Mouse (Mus musculus) cerebellum, adult 2 months (tissue): Measurements from ENCODE around the gene Cpsf6. TPM values are rescaled to one million over a fixed set of nuclear protein-coding genes. Genes with fewer than 3 reads are reported as not detected.

ENCODE experiments used
- DNase-seq, 2 experiments: peaks; one replicate each; pipeline ENCODE4 v3.0.0; 2021
- H3K27ac ChIP-seq: fragments of 200-500 bp; 2 replicates; pipeline ENCODE4 v1.5.1; 2012; ENCODE audit warnings: low read length, control low read depth, inconsistent platforms; ENCODE audit not compliant: insufficient read depth
- H3K27me3 ChIP-seq: fragments of 200-500 bp; 2 replicates; pipeline ENCODE4 v1.6.1; 2012; ENCODE audit warnings: inconsistent platforms, mild to moderate bottlenecking, low read length, moderate library complexity; ENCODE audit not compliant: control insufficient read depth, insufficient read depth
- H3K4me1 ChIP-seq: fragments of 200-500 bp; 2 replicates; pipeline ENCODE4 v1.6.1; 2011; ENCODE audit warnings: low read length; ENCODE audit not compliant: control insufficient read depth, insufficient read depth
- H3K4me3 ChIP-seq: fragments of 200-500 bp; replicated peaks from 2 replicates; pipeline ENCODE3; 2011; ENCODE audit warnings: mild to moderate bottlenecking, low read depth, low read length, control low read depth; ENCODE audit not compliant: insufficient read depth
- CTCF ChIP-seq: fragments of 200-500 bp; IDR thresholded peaks from 2 replicates; pipeline ENCODE4 v1.5.1; 2011; ENCODE audit warnings: low read depth, mild to moderate bottlenecking, control low read depth, low read length, moderate library complexity, borderline replicate concordance; ENCODE audit not compliant: insufficient read depth
- POLR2A ChIP-seq: fragments of 200-500 bp; IDR thresholded peaks from 2 replicates; pipeline ENCODE4 v1.6.1; 2011; ENCODE audit warnings: low read length, control low read depth, borderline replicate concordance; ENCODE audit not compliant: insufficient read depth
- WGBS: fragments of 180-500 bp; shearing (Covaris S2); methylation state at CpG from one replicate; pipeline ENCODE4 v1.1.7; 2018; 5-methylcytosine and 5-hydroxymethylcytosine counted together
- polyA plus RNA-seq: library from polyadenylated mRNA; depleted of rRNA; stranded (reverse); fragments of >200 nt; gene quantifications from 2 replicates; pipeline ENCODE4 v1.2.3, GENCODE M21; 2012

The Cpsf6 gene
- polyA plus RNA-seq, 1 experiment: 64.0 TPM

DNA sequence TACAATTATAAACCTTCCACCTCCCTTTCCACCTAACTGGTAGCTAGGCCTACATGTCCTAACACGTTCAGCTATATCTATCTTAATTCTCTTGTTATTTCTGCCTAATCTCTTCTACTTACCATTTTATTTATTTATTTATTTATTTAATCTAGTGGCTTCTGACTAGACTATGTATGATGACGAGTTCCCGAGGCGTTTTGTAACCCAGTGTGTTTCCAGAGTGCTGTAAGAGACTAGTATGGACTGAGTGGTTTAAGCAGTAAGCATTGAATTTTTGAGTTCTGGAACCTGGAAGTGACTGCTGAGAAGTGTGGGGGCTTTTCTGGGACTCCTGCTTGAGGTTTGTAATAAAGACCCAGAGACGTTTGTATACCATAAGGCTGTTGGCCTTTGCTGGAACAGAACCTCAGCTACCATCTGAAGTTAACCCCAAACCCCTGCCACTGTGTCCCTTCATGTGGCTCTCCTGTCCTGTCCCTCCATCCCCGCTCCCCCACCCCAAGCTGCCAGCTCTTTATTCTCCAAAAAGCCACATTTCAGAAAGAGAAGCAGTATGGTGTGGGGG is 30.8 kb upstream of the Cpsf6 start:
- H3K27ac ChIP-seq: no peak overlapping the region
- no peaks in the 10 kb centered on the region for H3K27me3 ChIP-seq
- WGBS: 88% methylated on average over 6 of the region's 6 CpGs
- H3K4me3 ChIP-seq: no peak overlapping the region
- DNase-seq: no peak
- TF ChIP-seq POLR2A (no peak), CTCF (no peak)
- H3K4me1 ChIP-seq: no peaks in the 10 kb centered on the region

DNA sequence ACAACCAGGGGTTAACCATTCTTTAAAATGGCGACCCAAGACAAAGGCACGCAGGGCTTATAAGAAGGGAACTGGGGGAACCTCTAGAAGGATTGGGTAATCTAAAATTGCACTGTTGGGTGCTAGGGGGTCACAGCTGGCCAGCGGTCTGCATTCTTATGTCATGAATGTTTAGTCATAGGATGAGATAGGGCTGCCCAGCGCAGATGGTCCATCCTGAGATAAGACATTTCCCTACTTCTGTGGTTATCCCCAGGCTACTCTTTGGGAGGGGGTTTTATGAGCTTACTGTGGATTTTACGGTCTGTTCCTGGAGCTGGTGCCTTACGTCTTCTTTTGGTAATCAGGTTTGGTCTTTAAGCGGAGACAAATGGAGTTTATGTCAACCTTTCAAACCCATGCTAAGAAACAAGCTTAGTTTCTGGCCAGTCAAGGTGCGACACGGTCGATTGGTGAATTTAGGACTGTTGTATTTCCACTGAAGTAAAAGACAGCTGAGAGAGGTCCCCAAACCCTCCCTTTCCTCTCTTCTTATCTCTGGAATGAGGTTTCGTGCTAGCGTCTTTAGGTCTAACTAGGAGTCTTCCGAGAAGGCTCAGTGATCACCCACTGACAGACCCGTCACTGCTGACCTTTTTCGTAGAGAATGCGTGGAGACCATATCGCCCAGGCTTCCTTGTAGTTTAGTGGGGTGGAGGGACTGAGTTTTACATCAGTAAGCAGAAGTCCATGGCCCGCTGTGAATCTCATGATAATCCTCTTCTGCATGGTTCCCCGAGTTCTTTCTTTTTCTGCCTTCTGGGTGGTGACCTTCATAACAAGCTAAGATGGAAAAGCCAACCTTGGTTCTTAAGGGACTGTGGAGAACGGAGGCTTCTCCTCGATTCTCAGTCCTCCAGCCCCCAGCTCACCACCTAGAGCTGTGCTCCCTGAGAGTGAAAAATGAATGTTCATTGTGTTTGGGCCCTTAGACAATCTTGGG is 29.8 kb upstream of the Cpsf6 start:
- DNase-seq: no peak
- no peaks in the 10 kb centered on the region for H3K27me3 ChIP-seq
- H3K27ac ChIP-seq: no peak overlapping the region
- no peak overlapping the region for H3K4me3 ChIP-seq
- no peaks in the 10 kb centered on the region for H3K4me1 ChIP-seq
- WGBS: 88% methylated on average over 21 of the region's 21 CpGs
- no peak for TF ChIP-seq POLR2A
- TF ChIP-seq CTCF: no peak

DNA sequence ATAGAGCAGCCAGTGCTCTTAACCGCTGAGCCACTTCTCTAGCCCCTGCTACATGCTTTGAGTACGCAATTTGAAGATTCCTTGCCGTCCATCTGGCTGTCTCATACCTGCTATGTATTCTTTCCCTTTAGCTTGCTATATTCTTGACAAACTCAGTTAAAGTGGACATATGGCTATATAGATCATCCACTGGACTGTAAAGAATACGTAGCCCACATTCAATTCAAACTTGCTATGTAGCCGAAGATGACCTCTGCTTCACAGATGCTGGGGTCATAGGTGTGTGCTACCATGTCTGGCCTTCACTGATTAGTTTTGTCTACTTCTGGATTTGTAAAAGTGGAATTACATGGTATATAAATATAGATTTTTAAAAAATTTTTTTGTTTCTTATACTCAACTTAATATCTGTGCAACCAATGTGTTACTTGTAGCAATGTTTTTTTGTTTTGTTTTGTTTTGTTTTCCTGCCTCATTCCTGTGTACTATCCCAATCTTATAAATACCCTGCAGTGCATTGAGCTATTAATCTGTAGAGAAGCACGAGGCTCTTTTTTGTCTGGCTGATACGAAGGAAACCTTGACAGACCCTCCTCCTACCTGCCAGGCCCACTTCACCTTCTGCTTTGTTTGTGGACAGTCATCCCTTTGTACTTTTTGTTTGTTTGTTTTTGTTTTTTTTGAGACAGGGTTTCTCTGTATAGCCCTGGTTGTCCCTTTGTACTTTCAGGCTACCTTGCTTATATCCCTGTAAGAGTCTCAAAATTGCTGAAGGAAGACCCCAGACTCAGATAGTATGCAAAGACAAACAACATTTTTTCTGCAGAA is 28.9 kb upstream of the Cpsf6 start:
- TF ChIP-seq POLR2A: no peak
- TF ChIP-seq CTCF: no peak
- H3K4me3 ChIP-seq: no peak overlapping the region
- 85% methylated on average over 7 of the region's 7 CpGs for WGBS
- DNase-seq: no peak
- no peak overlapping the region for H3K27ac ChIP-seq
- H3K4me1 ChIP-seq: no peaks in the 10 kb centered on the region
- H3K27me3 ChIP-seq: no peaks in the 10 kb centered on the region

DNA sequence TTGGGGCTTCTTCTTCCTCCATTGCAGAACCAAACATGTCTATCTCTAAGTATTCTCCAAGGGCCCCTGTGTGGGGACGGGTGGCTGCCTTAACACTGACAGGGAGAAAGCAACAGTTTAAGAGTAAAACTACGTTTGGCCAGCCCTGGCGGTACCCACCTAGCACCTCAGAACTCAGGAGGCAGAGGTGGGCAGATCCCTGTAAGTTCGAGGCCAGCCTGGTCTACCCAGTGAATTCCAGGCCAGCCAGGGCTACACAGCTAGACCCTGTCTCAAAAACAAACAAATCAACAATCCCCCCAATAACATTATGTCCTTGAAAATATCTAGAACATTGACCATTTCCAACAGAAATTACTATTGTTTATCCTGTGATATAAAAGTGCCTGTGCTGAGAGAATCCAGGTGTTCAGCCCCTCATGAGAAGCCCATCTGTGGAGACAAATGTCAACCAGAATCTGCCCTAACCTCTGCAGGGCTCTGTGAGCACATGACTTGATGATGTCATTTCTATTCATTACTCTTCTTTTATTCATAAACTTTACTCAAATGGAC is 28.0 kb upstream of the Cpsf6 start:
- no peaks in the 10 kb centered on the region for H3K27me3 ChIP-seq
- TF ChIP-seq POLR2A (no peak), CTCF (no peak)
- WGBS: 74% methylated on average over 4 of the region's 4 CpGs
- no peaks in the 10 kb centered on the region for H3K4me1 ChIP-seq
- H3K4me3 ChIP-seq: no peak overlapping the region
- no peak for DNase-seq
- H3K27ac ChIP-seq: no peak overlapping the region

DNA sequence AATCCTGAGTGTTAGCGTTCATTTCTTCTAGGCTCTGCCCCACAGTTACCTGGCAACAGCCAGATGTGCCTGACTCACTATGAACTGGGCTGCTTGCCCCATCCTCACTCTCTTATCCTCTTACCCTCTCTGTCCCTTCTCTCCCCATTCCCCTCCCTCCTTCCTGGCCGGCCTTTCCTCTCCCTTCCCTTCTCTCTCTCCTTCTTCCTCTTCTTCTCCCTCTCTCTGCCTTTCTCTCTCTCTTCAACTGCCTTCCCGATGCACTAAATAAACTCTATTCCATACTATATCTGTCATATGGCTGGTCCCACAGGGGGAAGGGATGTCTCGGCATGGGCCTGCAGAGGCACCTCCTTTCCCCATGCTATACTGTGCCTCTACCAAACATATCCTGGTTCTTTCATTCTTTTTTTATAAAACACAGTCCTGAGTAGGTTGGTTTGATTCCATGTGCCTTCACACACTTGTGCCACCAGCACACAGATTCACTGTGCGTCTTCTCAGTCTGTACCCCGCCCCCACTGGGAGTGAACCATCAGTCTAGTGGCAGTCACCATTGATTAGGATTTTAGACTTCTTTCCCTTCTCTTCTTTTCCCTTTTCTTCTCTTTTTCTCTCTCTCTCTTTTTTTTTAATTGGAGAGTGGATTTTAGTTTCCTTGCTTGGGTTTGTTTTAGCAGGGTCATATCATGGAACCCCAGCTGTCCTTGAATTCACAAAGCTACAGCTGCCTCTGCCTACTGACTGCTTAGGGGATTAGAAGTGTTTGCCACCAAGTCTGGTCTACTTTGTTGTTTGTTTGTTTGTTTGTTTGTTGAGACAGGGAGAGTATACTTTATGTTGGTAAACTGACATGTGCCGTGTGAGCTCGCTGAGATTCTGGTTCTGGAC is 27.3 kb upstream of the Cpsf6 start:
- DNase-seq: no peak
- TF ChIP-seq CTCF: no peak
- TF ChIP-seq POLR2A: no peak
- H3K27me3 ChIP-seq: no peaks in the 10 kb centered on the region
- no peaks in the 10 kb centered on the region for H3K4me1 ChIP-seq
- WGBS: 89% methylated on average over 8 of the region's 8 CpGs
- no peak overlapping the region for H3K27ac ChIP-seq
- no peak overlapping the region for H3K4me3 ChIP-seq

DNA sequence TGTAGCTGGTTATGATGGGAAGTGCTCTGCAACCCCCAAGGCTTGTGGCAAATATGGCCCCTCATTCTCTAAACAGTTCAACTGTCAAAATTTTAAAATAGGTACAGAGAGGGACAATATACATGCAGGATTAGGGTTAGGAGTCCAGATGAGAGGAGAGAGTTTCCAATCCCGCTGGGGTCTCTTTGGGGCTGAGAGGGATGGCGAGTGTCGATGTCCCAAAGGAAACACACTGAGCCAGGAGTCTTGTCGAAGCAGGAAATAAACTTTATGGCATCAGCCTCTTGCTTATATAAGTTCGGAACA is 26.4 kb upstream of the Cpsf6 start:
- WGBS: 85% methylated on average over 5 of the region's 5 CpGs
- Histone ChIP-seq H3K4me3 (no peak overlapping the region), H3K4me1 (no peaks in the 10 kb centered on the region), H3K27ac (no peak overlapping the region), H3K27me3 (no peaks in the 10 kb centered on the region)
- no peak for DNase-seq
- TF ChIP-seq POLR2A: no peak
- no peak for TF ChIP-seq CTCF

DNA sequence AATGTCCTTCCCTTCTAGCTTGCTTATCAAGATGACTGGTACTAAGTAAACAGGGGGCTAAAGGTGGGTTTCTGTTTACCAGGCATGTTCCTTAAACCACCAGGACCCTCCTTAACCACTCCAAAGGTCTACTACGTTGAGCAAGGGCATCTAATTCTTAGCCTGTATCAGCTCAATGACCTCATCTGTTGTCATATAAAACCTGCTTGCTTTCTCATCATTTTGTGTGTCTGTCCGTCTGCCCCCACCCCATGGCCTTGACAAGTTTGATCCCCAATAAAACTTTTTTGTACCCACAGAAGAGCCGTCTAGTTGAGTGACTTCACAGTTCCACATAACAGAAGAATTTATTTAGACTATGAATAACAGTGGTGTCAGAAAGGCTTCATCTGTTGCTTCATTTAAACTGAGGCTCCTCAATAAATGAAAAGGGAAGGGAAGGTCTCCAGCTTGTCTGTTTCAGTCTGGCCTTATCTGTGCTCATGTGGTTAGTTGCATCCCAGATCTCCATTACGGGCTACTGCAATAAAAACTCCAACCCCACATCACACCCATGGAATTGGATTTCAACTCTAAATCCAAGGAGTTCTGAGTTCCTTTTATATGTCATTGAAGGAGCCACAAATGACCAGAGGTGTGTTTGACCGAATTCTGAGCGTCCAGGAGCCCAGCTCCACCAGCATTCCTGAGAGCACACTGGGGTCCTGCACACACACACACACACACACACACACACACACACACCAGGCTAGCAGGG is 25.9 kb upstream of the Cpsf6 start:
- H3K27me3 ChIP-seq: no peaks in the 10 kb centered on the region
- H3K27ac ChIP-seq: no peak overlapping the region
- 86% methylated on average over 6 of the region's 6 CpGs for WGBS
- TF ChIP-seq CTCF: no peak
- TF ChIP-seq POLR2A: no peak
- H3K4me3 ChIP-seq: no peak overlapping the region
- DNase-seq: no peak
- H3K4me1 ChIP-seq: no peaks in the 10 kb centered on the region
